Mouse (Mus musculus) cerebellum, postnatal 25 days (tissue): Measurements from ENCODE around the gene 4930502E18Rik.
"Not testable (repeated sequence)": the region's sequence is repeated elsewhere in the genome, so short reads cannot be mapped to it uniquely, and the experiment has no call there.

Experiments used
- DNase-seq, 2 experiments: peaks; one replicate each; pipeline ENCODE4 v3.0.0; 2021; ENCODE audit warnings: mixed read lengths in 2 of 2

Gene 4930502E18Rik

DNA sequence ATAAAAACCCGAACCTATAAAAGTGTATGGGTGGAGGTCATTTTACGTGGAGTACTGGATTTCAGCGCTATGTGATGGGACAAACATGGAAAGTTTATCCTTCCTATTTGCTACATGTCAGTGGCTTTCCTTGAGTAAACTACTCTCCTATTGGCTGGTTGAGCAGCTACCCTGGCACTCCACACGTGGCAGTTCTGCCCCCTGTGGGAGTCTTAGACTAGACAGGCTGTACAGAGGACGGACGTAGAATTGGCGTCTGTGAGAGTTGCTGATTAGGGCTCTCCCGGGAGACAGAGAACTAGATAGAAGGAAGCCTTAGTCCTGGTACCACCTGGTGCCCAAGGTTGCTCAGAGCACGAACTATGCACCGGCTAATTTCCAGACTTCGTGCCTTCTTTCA lies at the start of gene 4930502E18Rik:
4930502E18Rik (plus strand) TSS at position 231 of the 400 bp plus-strand sequence.
- no peak for DNase-seq

DNA sequence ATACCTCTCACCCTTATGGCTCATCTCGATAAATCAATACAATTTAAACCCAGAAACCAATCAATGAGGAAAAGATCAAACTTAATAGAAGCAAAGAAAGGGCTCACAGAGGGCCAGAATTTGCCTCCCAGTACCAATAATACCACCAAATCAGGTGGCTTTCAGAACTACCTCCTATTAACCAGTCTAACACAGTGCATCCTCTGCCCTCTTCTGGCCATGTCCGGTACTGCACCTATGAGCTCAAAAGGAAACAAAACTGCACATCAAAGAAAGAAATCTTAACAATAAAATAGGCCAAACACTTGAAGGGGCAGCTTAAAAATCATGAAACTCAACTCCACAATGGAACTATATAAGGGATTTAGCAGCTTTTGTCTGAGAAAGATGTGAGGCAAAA lies 47.7 kb upstream of the 4930502E18Rik start:
- peak; percentile 72 to 86 for DNase-seq

DNA sequence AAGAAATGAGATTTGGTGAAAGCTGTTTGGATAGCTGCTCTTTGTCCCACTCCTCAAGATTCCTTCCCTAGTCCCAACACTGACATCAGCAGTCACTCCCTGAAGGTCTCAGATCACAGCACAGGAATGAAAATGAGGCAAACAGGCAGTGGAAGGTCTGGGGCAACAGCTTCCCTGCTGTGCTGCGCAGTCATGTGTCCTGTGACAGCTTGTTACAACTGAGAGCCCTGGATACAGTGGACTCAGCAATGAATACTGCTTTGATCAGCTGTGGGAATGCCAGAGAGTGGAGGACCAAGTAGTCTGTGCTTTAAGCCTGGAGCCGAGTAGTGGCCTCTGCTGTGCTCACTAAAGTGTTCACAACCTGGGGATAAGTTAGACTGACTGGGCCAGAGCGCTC lies 42.0 kb upstream of the 4930502E18Rik start:
- not testable (repeated sequence) for DNase-seq

DNA sequence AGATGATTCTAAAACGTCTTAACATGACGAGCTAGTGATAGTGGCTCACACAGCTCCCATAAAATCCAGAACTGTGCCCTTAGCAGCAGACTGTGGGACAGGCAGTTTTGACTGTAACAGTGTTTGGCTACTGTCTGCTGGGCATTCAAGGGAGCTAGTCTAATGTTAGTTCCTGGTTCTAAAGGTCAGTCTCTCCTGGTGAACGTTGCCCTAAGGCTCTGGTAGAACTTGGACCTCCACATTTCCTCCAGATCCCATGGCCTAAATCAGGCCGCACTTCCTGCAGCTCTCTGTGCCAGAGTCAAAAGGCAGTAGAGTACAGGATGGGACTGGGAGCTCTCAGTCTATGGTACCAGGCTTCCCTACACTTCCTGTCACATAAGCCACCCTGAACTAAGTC lies 40.0 kb upstream of the 4930502E18Rik start:
- not testable (repeated sequence) for DNase-seq

DNA sequence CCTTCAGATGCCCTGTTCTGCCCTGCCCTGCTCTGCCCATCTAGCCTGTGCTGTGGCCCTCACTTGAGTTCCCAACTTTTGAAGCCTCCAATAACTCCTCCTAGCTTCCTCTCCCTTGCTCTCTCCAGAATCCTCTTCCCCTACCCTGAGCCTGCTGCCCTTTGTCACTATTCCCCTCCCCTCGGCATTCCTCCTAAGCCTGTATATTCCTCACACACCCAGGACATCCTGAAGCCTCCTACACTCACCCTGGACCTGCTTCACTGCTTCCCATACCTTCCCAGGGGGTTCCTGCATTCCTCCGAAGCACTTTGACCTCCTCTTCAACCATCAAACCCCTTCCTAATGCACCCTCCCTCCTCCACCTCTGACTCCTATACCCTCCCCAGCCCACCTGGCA lies 32.6 kb upstream of the 4930502E18Rik start:
- no peak for DNase-seq

DNA sequence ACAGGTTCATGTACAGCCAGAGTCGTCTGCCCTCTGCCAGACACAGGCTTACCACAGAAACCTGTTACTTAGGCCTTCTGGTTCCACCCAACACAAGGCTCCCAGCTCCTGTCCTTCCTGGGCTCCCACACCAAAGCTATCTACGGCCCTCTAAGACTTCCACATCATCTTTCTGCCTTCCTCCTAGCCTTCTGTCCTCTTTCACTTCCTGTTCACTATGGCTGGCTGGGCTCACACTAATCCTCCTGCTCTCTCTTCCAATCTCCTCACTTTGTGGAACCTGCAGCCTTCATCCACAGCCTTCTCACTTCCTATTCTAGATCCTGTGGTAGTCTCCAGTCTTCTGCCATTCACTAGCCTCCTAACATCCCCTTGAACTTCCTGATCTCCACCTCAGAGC lies 31.5 kb upstream of the 4930502E18Rik start:
- DNase-seq: no peak

DNA sequence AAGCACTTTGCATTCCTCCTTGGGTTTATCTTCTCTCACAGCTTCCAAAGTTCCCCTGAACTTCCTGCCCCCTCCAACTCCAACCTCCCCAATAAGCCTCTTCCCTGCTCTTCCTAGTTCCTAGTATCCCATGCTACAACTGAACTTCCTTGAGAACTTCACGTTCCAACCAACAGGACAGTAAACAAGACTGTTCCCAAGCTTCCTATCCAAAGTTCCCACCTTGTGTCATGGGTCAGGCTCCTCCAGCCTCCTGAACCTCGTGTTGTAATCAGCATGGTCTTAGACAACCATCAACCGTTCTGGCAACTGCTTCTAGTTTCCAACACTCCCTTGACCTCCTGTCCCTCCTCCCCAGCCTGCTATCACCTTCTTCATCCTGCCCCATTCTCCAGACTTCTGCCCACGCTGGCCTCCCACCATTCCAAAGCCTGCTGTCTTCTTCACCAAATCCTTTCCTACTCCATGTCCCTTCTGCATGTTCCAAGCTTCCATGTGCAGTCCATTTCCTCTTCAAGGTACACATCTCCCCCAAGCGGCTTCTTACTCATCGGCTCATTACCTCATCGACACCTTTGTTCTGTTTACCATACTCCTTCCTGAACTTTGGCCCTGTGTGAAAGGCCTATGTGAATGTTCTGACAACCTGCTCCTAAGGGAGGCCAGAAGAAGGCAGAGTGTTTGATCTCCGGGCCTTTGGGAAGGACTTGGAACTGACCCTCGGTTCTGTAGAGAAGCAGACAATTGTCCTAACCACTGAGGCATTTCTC lies 30.4 kb upstream of the 4930502E18Rik start:
- no peak for DNase-seq

DNA sequence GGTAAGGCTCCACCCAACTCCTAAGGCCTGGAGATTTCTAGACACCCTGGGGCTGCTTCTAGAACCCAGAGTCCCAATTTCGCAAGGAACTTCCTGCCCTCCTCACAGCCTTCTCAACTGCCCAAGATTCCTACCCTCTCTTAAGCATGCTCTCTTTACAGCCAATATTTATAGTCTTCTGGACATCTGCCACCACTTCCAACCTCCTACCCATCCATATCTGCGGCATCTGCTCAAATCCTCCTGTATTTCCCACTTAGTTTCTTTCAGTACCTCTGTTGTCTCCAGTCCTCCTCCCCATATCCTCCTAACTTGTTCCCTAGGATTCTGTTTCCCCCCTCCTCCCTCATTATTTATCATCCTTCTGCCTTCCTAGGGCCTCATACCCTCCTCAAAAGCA lies 25.4 kb upstream of the 4930502E18Rik start:
- DNase-seq: no peak

DNA sequence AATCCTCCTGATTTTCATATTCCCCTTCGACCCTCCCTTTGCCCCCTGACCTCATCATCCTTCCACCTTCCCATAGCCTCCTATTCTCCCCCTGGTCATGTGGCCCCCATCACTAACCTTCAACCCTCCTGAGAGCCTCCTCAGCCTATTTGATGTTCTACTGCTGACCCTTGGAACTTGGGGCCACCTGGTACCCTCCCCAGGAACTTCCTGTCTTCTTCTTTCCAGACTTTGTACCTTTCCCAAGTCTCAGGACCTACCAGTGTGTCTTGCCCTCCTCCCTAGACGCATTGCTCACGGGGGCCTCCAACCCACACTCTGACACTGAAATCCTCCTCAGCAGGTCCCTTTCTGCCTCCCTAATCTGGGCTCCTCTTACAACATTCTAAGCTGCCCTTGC lies 22.0 kb upstream of the 4930502E18Rik start:
- DNase-seq: no peak

DNA sequence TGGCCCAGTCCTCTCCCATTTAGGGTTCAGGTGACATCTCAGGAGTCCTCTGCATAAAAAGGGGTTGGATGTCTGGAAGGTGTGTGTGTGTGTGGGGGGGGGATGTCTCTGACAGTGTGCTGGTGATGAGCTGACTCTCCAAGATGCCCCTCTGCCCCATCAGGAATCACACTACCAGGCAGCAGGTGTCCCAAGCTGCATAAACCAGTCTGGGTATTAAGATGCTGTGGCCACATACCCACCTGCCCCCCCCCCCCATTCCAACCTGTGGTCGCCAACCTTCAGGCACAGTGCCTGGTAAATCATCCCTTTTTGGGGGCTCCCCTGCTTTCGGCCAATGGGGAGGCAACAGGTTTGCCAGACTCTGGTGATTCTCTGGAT lies 8.7 kb upstream of the 4930502E18Rik start:
- no peak for DNase-seq

DNA sequence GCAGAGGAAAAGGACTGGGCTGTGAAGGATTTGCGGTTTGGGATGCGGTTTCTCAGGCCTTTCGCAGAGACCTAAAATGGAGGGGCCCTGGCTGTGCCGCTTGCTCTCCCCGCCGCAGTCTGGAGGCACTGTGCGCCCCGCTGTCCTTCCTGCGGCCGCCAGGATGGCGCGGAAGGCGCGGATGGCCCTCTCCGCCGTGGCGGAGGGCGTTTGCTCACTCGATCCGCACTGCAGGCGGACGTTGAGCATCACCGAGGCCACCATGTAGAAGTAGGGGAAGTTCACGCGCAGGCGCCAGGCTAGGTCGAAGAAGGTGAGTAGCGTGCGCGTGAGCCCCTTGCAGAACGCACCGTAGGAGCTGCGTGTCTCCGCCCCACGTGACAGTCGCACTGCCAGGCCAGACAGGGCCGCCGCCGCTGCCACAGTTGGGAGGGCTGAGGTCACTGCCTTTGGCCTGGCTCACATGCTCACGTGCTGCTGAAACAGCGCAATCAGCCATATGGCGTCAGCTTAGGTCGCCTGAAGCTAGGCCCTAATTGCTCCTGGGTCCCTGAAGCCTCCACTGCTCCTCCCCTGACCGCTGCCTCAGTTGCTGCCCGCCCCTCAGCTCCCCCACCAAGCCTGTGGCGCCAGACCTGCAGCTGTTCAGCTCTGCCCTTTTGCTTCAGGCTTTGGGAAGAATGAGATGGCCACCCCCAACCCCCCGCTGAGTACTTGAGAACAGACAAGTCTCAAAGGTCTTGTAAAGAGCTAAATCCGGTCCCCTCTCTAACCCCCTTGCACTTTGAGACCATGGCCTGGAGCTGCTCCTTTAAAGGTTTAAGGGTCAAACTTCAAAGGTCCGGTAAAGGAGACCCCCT lies 8.1 kb upstream of the 4930502E18Rik start:
- peak; percentile 72 to 78 for DNase-seq

DNA sequence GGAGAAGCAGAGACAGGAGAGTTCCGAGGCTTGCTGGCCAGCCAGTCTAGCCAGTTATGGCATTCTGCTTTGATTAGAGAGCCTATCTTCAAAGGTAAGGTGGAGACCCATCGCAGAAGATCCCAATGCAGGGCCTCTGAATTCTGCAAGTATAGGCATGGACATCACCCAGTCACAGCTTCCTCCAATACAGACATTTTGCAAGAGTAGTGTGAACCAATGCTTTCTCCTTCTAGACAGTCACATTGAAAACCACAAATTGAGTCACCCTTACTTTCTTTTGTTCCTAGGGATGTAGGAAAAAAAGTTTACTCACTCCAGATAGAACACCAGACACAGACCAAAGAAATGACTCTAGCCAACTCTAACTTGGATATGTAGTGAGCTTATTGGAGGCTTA lies 4.3 kb downstream of the 4930502E18Rik start:
- DNase-seq: no peak

DNA sequence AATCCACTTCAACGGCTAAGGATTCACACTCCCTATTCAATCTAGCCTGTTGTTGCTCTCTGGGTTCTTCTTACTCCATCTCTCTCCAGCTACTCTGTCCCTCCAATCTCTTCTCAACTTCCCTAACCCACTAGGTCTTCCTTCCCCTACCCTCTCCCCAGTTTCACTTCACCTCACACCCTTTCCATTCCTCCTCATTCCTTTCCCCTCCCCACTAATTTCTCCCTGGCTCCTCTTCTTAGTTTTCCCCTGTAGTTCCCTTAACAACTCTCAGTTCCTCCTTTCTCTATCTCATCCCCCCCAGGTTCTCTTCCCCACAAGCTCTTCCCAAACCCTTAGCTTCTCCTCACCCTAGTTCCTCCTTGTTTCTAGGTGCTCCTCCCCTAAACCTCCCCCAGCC lies 28.2 kb downstream of the 4930502E18Rik start:
- no peak for DNase-seq

DNA sequence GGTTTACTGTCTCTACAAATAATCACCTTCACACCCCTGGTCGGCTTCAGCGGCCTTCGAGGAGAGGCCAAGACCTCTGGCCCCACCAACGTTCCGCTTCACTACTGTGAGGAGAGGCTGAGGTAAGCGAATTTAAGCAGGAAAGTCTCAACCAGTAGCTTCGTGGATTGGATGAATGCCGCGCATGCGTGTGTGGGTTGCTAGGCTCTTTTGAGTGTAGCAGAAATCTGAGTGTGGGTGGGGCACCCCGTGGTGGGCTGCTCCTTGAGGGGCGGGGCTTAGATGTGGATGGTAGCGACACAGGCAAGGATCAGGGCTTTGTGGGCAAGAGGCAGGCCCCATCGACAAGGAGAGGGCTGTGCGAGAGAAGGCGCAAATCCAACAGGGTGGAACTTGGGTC lies 33.1 kb downstream of the 4930502E18Rik start, which contains the start of gene 1700013H16Rik:
1700013H16Rik (minus strand) TSS at position 96 of the 400 bp plus-strand sequence.
- DNase-seq: no peak

DNA sequence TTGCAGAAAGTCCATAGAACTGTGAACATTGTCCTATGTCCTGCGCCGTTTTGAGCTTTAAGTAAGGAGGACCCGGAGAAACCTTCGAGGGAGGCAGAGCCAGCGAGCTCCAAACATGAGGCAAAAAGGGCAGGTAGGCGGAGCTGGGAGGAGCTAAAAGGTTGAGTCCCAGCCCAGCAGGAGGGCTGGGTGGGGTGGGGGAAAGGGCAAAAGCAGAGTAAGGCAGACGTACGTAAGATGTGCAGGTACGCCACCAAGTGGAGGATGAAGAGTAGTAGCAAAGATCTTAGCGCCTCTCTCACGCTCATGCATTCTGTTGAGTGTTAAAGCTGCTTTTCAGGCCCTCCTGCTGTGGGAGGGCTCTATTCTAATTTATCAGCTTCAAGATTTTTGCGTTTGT lies 51.6 kb downstream of the 4930502E18Rik start, which contains the start of gene Zfp36l3:
Zfp36l3 (minus strand) TSS at position 119 of the 400 bp plus-strand sequence.
- DNase-seq: no peak
